Mouse (Mus musculus) adrenal gland, postnatal 14 days (tissue): ENCODE measurements around the gene Farp2. TPM values are rescaled to one million over a fixed set of nuclear protein-coding genes. Genes with fewer than 3 reads are reported as not detected.

ENCODE experiments used
- DNase-seq: peaks from one replicate; pipeline ENCODE4 v3.0.0; 2021; ENCODE audit warnings: mixed read lengths
- total RNA-seq: library from RNA; stranded (reverse); gene quantifications from 2 replicates; pipeline ENCODE4 v1.2.3, GENCODE M21; 2021

The Farp2 gene
- total RNA-seq, 1 experiment from 2014 or later, result 19.5 TPM

DNA sequence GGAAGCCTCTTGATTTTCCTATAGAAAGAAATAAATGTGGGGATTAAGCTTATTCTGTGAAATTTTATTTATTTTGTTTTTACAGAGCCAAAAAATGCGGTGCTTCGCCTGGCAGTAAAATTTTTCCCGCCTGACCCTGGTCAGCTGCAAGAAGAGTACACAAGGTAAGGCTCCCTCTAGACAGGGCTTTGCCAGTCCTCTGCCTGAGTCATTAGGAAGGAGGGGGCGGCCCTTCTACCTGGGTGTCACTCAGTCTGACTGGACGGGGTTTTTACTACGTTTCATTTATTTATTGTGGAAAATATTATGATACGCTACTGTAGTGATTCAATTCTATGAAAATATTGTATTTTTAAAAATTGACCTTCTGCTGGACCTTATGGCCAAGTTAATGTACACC, 51.3 kb downstream of the Farp2 start:
- no peak for DNase-seq

GRCm38 (mm10) chr1:93563649-93564048, 51.8 kb downstream of the Farp2 start:
- DNase-seq, result no peak

GRCm38 (mm10) chr1:93564781-93565180, 52.9 kb downstream of the Farp2 start:
- DNase-seq, result no peak

DNA sequence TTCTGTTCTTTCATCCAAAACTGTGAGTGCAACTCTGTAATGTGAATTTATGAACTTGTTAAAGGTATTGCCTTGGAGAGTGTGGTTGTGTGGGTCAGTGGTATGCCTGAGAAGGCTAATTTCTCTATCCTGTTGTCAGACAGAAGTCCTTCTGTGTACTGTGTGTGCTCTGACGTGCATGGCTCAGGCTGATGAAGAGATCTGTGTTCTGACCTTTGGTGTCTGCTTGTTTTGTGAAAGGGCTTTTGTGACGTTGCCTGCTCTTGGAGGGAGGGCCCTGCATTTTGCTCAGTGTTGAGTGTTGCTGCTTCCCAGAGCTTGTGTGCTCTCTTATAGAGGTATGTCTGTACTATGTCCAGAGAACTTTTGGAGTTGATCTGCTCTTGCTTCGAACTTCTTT, 55.1 kb downstream of the Farp2 start:
- DNase-seq, result no peak

GRCm38 (mm10) chr1:93567717-93568497, 56.0 kb downstream of the Farp2 start:
- DNase-seq, result no peak

DNA sequence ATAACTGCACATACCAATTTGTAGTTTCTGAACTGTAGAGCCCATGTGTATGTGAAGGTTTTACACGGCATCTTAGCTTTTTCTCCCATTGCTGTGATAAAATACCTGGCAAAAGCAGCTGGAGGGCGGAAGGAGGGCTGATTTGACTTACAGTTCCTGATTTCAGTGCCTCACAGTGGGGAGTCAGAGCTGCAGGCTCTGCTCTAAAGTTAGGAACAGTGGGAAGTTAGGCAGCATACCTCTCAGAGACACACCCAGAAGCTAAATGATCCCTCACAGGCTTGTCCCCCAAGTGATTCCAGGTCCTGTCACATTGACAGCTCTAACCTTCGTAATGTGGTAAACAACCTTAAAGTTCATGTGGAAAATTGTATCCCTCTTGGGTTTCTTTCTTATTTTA, 65.2 kb downstream of the Farp2 start:
- DNase-seq, result no peak

GRCm38 (mm10) chr1:93577861-93578260, 66.0 kb downstream of the Farp2 start:
- no peak for DNase-seq

DNA sequence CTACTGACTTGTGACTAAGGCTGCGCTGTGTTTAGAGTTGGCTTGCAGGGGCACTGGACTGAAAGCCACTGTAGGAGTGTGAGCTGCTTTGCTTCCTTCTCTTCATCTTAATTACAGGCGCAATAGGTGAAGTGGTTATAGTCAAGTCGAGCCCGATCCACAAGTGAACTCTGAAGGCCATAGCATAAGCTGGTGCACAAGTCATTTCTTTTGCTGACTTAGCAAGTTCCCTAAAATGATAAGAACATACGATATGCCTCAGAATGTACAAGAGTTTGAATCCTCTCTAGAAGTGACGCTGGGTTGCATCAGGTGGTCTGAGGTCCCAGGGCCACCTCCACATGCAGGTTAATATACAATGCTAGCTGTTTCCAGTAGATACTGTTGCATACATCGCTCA, 69.7 kb downstream of the Farp2 start:
- DNase-seq, result no peak

DNA sequence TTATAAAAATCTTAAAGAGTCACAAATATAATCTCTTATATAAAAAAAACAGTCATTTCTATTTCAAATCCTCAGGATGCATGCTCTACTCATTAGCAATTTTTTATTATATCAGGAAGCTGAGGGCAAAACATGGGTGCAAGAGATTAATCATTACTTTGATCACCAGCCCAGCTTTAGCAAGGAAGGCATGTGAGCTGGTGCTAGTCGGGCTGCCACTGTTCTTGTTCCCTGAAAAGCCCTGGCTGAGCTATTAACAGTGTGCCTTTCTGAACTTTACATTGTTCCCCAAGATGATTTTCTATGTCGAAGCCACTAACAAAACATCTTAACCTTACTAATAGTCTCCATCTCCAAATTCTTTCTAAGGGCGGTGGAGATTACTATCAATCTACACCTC, 76.5 kb downstream of the Farp2 start:
- no peak for DNase-seq

DNA sequence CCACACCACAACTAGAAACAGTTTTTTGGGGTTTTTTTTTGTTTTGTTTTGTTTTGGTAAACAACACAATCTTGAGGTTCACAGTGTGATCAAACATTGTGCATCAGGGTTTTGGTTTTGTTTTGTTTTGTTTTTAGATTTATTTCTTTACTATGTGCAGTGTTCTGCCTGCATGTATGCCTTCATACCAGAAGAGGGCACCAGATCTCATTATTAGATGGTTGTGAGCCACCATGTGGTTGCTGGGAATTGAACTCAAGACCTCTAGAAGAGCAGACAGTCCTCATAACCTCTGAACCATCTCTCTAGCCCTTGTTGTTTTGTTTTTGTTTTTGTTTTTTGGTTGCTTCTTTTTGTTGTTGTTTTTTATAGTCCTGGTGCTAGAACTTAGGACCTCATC, 82.1 kb downstream of the Farp2 start:
- DNase-seq, result no peak

- DNase-seq, result no peak
Measured at GRCm38 (mm10) chr1:93595916-93596315, 84.0 kb downstream of the Farp2 start.

- no peak for DNase-seq
Measured at GRCm38 (mm10) chr1:93602911-93603310, 91.0 kb downstream of the Farp2 start.

DNA sequence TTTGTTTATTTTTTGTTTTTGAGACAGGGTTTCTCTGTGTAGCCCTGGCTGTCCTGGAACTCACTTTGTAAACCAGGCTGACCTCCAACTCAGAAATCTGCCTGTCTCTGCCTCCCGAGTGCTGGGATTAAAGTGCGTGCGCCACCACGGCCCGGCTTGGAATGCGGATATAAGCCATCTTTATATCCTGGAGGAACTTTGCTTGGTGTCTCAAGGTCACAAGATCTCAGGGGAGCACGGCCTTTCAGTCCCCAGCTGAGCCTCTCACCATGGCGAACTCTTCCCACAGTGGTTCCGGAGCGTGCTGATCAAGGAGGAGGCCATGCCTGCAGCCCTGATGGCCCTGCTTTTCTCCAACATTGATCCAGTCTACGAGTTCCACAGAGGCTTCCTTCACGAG, 92.0 kb downstream of the Farp2 start:
- no peak for DNase-seq

GRCm38 (mm10) chr1:93607090-93608083, 95.5 kb downstream of the Farp2 start:
- DNase-seq, result no peak

GRCm38 (mm10) chr1:93608696-93609245, 96.9 kb downstream of the Farp2 start:
- no peak for DNase-seq

- no peak for DNase-seq
Measured at GRCm38 (mm10) chr1:93609762-93610161, 97.9 kb downstream of the Farp2 start.

- no peak for DNase-seq
Measured at GRCm38 (mm10) chr1:93618059-93618748, 106.3 kb downstream of the Farp2 start.

- no peak for DNase-seq
Measured at GRCm38 (mm10) chr1:93618948-93619347, 107.1 kb downstream of the Farp2 start.

GRCm38 (mm10) chr1:93624502-93624901, 112.6 kb downstream of the Farp2 start:
- DNase-seq, result no peak

- DNase-seq, result no peak
Measured at GRCm38 (mm10) chr1:93630796-93631195, 118.9 kb downstream of the Farp2 start.

DNA sequence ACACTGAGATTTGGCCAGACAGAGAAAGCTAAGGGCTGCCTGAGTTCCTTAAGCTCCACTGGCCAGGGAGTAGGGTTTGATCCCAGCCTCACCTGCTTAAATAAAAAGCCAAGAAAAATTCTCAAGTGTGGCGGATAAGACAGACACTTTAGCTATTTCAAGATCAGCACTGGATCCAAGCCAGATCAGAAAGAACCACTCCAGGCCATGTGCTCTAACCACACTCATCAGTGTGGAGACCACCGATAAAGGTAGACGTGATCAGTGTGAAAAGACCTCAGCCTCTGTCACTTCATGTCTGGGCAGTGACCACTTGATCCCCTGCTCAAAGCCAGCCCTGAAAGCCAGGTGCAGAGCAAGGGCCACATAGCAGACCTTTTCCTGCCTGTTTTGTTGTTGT, 120.8 kb downstream of the Farp2 start:
- DNase-seq, result no peak

DNA sequence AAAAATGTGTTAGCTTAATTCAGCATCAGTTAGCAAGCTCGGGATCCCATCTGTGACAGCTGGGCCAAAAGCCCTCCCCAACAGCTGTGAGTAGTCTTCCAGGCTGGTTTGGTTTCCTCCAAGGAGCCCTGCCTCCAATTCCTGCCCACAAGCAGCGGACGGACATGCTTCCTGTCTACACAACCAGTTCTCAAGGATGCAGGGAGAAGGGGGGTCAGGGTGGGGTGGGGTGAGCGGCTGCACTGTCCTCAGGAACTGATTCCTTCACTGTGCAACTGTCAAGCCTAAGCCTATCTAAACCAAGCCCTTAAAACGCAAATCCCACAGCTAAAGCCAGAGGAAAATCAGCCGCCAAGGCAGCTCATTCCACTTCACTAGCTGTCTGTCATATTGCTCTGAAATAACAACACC, 122.6 kb downstream of the Farp2 start:
- peak; percentile 60 for DNase-seq
